Mouse (Mus musculus): ENCODE measurements around the gene Capn8.

Capn8 gene

DNA sequence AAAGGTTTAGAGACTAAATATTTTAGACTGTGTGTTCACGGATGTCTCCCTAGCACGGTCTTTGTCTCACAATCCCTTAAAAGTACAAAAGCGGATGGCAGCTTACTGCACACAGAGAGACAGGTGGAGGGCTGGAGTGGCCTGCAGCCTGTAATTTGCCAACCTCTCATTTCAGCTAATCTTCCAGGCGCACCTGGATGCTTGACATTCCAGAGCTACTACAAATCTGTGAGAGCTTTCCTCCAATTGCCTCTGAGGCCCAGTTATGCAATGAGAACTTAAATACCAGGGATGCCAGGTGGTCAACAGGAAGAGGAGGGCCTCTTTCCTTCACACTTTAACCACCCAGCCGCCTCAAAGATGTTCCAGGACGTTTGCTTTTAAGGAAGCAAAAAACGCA, 114.8 kb downstream of the Capn8 start:
- peak; percentile 52 for DNase-seq
